Mouse (Mus musculus): ENCODE data around the gene Srgap2.

Gene Srgap2

DNA sequence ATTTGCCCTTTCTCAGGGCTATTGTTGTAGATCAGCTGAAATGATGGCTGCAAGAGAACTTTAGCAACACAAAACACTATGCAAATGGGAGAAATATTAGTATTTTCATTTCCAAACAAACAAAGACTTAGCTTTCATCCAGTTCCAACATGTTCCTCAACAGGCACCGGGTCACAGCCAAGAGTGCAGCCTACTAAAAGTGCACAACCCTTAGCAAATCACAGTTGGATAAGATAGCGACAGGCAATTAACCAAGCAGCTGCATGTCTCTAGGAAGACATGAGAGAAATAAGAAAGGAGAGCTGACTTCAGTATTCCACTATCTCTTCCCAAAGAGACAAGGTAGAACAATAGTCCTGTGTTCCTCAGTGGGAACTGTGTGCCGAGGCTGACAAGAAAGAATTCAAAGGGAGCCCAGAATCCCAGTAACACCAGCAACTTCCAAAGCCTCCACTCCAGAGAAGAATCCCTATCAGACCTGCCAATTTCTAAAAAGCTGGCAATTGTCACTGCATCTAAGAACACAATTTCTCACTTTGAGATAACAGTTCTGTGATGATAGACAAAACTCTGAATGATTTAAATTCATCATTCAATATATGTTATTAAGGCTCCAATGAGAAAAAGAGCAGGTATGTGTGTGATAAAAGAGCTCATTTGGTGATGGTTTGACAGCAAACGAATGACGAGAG lies 109.9 kb downstream of the Srgap2 start:
- ChIA-PET CTCF (interaction anchor here in 3 of 4 experiments (0.6 kb wide), 4 partner anchors 40 to 676 kb away, joined by 3 to 14 read pairs (median 4); no protein-coding TSS in a partner anchor), POLR2A (interaction anchor here (0.6 to 2.9 kb wide), 17 partner anchors 11 to 939 kb away, joined by 3 to 14 read pairs (median 4); partner anchors contain the start of genes Fam72a (in 3 of the 4) and Srgap2 (in 3 of the 4))

DNA sequence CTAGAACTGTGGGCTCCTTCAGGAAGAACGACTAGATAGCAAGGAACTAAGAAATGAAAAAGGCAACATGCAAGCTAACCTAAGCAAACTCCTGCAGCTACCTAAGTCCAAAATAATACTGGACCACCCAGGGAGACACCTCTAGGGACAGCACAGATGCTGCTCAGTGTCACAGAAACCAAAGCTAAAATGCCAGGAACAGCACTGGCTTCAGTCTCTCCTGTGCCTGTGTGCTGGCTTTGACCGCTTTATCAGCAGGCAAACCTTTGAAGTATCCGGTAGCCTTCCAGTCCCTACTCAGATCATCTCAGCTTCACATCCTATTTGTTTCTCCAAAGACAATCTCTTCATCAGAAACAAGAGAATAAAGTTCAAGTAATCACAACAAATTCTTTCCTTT lies 123.6 kb downstream of the Srgap2 start:
- POLR2A ChIA-PET, result interaction anchor here in 1 of 4 experiments (0.6 to 0.9 kb wide), 4 partner anchors 8 to 863 kb away, joined by 3 to 5 read pairs (median 4); no protein-coding TSS in a partner anchor
- CTCF ChIA-PET, result no interaction called here

DNA sequence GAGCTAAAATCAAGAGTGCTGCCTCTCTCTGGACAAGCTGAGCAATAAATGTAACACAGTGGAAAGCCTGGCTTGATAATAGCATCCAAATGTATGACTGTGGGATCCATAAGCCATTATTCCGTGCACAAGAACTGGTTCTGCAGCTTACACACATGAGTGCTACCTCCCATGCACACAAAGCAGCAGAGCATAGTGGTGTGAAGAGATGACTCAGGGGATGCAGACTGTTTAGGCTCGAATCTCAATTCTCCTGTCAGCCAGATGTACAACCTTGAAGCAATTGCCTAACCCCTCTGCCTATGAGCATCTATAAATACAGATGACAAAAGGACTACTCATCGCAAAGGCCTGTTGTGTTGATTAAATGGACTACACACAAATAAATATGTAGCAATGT lies 126.3 kb downstream of the Srgap2 start:
- POLR2A ChIA-PET, result interaction anchor here in 2 of 4 experiments (0.7 to 1.5 kb wide), 2 partner anchors 9 to 31 kb away, joined by 3 to 5 read pairs; no protein-coding TSS in a partner anchor
- CTCF ChIA-PET, result no interaction called here

DNA sequence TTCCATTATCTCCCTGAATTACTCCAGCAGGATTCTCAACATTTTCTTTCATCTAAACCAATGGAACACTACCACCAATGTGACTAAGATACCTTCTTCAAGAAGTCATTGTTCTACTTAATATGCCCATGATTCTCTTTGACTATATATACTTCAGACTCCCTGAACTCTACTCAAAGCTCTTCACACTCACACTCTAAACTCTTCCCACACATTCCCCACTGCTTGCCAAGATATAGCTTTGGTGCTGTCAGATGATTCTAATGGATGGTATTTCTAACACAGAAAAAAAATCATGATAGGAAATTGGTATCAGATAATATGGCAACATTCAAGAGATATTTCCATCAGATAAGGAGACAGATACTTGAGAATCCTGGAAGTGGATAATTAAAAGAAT lies 129.0 kb downstream of the Srgap2 start:
- POLR2A ChIA-PET, result interaction anchor here in 2 of 4 experiments (1.1 to 1.4 kb wide), 3 partner anchors 12 to 130 kb away, joined by 3 to 4 read pairs (median 3); partner anchors contain the start of gene Fam72a (in 1 of the 2)

DNA sequence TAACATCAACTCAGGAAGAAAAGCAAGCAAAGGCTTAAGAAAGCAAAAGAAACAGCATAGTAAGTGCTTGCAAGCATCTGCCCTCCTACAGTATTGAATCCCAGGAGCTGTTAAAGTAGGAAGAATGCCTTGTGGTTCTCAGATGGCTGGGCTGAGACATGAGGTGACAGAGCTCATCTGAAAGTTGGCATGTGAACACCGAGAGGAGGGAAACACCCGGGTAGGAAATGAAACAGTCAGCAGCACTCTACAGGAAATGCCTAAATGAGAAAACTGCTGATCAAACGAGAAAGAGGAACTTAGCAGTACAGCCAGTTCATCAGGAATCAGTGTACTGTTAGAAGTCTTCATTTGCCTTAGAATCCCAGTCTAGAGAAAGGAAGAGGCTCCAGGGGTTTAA lies 142.7 kb downstream of the Srgap2 start:
- ChIA-PET POLR2A (interaction anchor here in 1 of 4 experiments (0.6 kb wide), 1 partner anchor 293 kb away, joined by 4 read pairs; no protein-coding TSS in a partner anchor), CTCF (no interaction called here)

More for the DNA sequence above, 129.0 kb downstream of the Srgap2 start:
- CTCF ChIA-PET, result no interaction called here

DNA sequence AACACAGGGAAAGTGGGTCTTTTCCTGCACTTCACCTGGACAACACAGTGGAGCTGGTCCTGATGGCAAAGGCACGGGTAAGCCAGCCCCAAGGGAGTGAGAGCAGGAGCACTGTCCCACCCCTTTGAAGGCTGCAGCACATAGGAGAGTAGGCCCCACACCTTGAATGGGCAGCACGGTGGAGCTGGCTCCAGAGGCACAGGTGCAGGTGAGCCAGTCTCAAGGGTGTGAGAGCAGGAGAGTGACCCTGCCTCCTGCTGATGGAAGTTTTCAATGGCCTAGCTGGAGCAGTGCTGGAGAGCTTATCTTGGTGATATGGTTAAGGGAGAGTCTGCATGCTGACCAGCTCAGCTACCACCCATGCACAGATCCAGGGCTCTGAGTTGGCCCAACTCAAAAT lies 145.0 kb downstream of the Srgap2 start:
- POLR2A ChIA-PET, result interaction anchor here in 1 of 4 experiments (2.9 kb wide), 1 partner anchor 145 kb away, joined by 8 read pairs; the partner anchor contains the start of genes Fam72a and Srgap2
- CTCF ChIA-PET, result no interaction called here

DNA sequence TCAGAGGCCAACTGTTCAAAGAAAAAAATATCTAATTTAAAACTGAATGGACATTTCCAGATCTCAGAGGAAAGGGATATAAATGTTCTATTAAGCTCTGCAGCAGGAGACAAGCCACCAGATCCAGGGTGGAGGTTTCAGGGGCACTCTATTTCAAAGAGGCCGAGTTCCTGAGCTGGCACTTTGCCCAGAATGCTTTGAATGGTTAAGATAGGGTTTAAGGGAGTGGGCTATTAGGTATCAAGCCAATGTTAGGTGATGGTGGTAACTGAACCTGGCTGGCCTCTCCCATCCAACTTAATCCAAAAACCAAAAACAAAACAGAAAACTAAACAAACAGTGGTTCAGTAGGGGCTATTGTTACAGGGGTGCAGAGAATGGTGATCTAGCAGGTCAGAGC lies 146.9 kb downstream of the Srgap2 start:
- POLR2A ChIA-PET, result interaction anchor here in 2 of 4 experiments (0.9 to 2.1 kb wide), 4 partner anchors 12 to 147 kb away, joined by 3 to 7 read pairs (median 4); partner anchors contain the start of genes Fam72a (in 2 of the 2) and Srgap2 (in 1 of the 2)
- CTCF ChIA-PET, result no interaction called here

DNA sequence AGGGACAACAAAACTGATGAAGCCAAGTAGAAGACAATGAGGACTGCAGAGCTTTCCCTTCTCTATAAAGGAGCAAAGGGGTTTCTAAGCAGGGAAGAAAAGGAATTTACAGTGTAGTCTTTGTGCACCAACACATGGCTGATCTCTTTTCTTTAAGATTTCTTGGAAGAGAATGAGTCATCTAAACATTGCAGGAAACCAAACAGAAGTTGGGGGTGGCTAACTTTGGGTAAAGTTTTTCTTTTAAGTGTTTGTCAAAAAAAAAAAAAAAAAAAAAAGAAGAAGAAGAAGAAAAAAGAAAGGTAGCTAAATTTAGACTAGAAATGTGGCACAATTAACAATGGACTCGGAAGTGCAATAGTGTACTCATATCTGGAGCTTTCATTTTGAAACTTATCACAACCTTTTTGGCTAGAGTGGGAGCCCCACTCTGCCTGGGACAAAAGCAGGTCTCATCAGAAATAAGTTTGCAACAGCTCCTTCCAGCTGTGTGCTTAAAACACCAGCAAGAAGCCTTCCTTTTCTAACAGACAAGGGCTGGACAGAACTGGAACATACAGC lies 148.2 kb downstream of the Srgap2 start:
- POLR2A ChIA-PET, result interaction anchor here (0.6 to 2.5 kb wide), 11 partner anchors 11 to 921 kb away, joined by 3 to 14 read pairs (median 5); partner anchors contain the start of genes Fam72a (in 2 of the 4) and Srgap2 (in 1 of the 4)
- CTCF ChIA-PET, result interaction anchor here in 1 of 4 experiments (0.7 kb wide), 1 partner anchor 292 kb away, joined by 15 read pairs; no protein-coding TSS in a partner anchor

DNA sequence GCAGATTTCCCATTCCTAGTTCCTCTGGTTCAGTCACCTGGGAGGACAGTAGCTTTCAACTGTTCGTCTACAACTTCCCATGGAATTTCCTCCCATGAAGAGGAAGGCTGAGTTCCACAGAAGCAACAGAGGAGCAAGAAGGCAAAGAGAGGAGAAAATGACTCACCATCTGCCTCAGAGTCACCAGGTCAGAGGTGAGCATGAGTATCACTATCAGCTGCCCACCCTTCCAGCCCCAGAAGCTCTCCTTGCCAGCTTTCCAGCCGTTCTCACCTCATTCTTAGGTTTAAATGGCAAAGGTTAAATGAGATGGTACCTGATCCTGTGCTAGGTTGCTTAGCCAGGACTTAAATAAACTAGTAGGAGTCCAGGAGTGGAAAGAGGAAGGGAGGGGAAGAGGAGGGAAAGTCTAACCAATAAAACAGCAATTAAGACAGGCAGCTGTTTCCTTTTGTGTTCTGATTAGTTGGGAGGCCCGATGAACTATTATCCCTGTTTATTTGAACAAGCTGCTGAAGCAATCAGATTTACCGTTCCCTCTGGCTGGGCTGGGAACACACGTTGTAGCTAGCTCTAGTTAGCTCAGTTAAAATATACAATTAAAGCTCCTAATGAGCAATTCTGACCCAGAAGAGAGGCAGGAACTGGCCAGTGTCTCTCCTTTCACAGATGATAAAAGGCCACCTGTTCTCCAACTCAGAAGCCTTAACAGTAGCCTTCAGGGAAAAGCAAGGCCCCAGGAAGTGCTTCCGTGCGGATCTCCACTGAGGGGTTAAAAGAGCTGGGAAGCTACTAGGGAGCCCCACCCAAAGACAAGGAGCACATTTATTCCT lies 148.9 kb downstream of the Srgap2 start:
- ChIA-PET POLR2A (interaction anchor here (0.6 to 2.5 kb wide), 8 partner anchors 14 to 370 kb away, joined by 3 to 14 read pairs (median 4); partner anchors contain the start of genes Fam72a (in 1 of the 4) and Srgap2 (in 1 of the 4)), CTCF (interaction anchor here in 1 of 4 experiments (0.7 kb wide), 1 partner anchor 292 kb away, joined by 15 read pairs; no protein-coding TSS in a partner anchor)

DNA sequence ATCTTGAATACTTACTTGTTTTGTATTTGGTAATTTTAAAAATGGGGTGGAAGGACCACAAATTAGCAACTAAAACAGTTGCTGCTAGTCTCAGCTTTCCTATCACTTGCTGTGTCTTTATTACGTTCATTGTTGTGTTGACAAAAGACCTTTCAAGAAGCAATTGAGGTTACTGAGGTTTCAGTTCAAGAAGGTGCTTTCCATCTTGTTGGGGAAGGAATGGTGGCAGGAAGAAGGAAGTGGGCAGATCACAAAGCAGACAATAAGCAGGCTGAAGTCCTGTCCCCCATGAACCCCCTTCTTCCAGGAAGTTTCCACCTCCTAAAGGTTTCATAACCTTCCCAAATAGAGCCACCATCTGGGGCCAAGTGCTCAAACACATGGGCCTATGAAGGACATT lies 161.3 kb downstream of the Srgap2 start:
- ChIA-PET POLR2A (no interaction called here), CTCF (no interaction called here)

DNA sequence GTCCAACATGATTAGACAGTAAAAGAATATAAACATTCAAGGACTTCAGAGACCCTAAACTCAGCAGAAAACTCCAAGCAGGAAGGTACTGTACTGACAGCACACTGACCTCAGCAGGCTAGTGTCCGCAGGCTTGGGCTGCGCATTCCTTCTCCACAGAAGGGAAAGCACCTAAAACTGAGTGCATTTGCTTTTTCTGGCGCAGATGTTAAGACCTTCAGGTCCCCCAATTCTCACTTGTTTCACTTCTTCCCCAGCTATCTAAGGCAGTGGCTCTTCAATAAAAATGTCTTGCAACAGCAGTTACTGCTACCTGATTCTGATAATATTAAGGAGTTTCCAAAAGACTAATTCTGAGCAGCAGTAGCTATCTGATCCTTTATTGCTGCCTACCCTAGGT lies 162.7 kb downstream of the Srgap2 start:
- CTCF ChIA-PET, result no interaction called here
- POLR2A ChIA-PET, result interaction anchor here in 1 of 4 experiments (0.6 kb wide), 1 partner anchor 19 kb away, joined by 9 read pairs; no protein-coding TSS in a partner anchor

DNA sequence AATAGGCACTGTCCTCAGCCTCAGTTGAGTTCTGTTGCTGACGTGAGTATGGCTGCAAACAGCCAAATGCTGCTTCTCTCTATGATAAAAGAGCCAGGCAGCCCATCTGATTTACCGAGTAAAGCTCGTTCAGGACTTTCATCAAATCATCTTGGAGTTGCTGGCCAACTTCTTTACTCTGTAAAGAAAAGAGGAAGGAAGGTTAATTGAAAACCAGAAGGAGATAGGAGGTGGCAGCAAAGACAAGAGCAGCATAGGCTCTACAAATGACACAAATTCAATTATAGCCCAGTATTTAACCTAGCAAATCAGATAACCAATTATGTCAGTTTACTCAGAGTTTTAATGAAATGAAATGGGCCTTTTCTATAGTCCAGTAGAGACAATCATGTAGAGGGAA lies 163.3 kb downstream of the Srgap2 start:
- ChIA-PET POLR2A (no interaction called here), CTCF (no interaction called here)

DNA sequence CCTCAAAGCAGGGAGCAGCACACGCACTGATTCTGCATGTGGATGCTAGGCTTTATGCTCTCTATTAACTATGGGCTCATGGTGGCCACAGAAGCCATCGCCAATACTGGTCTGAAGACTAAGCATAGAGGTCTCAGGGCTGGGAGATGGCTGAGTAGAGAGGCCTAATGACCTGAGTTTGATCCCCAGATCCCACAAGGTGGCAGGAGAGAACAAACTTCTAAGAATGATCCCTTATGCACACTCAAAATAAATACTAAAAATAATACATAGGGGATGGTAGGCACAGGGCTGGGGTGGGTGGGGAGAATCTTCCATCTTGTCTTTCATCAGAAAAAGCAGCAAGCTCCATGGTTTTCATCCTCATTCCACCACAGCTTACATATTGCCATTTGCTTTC lies 165.1 kb downstream of the Srgap2 start:
- CTCF ChIA-PET, result no interaction called here
- POLR2A ChIA-PET, result no interaction called here

DNA sequence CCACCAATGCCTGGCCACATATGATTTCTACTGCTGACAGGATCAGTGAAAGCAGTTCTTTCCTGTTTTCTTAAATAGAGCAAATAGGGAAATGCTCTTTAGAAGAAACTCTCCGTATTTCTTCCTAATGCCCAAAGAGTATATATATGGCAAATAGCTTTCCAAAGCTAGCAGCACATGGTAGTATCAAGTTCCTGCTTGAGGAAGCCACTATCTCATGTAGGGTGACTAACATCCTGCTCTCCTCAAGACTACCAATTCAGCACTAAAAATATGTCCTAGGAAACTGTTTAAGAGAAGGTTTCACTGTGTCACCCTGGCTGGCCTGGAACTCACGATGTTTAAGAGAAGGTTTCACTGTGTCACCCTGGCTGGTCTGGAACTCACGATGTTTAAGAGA lies 166.4 kb downstream of the Srgap2 start:
- CTCF ChIA-PET, result interaction anchor here in 1 of 4 experiments (0.6 kb wide), 1 partner anchor 8 kb away, joined by 4 read pairs; no protein-coding TSS in a partner anchor
- POLR2A ChIA-PET, result no interaction called here

DNA sequence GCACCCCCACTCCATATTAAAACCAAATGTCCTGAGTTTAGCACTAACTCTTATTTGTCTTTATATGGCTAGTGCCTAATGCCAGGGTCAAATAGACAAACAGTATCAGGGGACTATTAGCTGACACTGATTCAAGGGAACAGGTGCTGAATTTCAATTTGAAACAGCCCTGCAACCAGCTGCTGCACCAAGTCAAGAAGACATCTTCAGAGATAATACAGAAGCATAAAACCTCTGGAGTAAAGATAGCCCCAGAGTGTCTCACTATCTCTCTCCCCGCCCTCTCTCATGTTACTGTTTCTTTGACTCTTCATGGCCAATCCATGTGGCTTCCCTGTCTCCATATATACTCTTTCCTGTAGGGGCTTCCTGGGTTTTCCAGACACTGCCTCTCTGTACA lies 167.5 kb downstream of the Srgap2 start:
- ChIA-PET POLR2A (no interaction called here), CTCF (no interaction called here)

DNA sequence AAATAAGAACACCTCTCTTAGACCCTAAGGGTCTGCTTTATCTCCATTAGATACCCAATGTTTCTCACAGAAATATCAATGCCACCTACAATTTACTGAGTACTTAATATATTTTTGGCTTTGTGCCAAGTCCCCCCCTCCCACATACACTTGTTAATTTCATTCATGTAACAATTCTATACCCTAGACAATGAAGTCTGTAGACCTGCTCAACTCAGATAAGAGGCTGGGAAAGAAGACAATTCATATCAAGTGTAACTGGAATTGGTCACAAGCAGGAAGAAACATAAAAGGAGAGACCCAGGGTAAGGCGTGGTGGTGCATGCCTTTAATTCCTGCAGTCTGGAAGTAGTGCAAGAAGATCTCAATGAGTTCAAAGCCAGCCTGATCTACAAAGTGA lies 169.9 kb downstream of the Srgap2 start:
- CTCF ChIA-PET, result interaction anchor here in 1 of 4 experiments (0.6 kb wide), 1 partner anchor 551 kb away, joined by 3 read pairs; no protein-coding TSS in a partner anchor
- POLR2A ChIA-PET, result no interaction called here

DNA sequence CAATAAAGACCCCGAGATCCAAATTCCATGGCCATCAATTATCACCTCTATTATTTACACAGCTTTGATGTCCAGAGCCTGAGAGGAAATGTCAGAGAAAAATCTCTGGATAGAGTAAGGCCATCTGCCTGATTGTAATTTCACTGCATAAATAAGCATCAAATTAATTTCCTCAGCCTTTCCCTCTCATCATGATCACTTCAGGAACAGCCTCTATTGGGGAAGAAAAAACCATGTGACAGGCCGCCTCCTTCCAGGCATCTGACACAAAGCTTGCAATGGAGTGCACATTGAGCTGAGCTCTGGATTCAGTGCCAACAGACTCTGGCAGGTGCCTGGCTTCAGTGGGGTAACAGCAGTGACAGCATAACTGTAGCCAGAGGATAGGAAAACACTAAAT lies 175.7 kb downstream of the Srgap2 start:
- CTCF ChIA-PET, result interaction anchor here in 3 of 4 experiments (0.6 to 0.9 kb wide), 3 partner anchors 117 to 397 kb away, joined by 3 to 4 read pairs (median 3); no protein-coding TSS in a partner anchor
- POLR2A ChIA-PET, result interaction anchor here in 1 of 4 experiments (1.4 kb wide), 2 partner anchors 16 to 127 kb away, joined by 3 to 4 read pairs; no protein-coding TSS in a partner anchor

DNA sequence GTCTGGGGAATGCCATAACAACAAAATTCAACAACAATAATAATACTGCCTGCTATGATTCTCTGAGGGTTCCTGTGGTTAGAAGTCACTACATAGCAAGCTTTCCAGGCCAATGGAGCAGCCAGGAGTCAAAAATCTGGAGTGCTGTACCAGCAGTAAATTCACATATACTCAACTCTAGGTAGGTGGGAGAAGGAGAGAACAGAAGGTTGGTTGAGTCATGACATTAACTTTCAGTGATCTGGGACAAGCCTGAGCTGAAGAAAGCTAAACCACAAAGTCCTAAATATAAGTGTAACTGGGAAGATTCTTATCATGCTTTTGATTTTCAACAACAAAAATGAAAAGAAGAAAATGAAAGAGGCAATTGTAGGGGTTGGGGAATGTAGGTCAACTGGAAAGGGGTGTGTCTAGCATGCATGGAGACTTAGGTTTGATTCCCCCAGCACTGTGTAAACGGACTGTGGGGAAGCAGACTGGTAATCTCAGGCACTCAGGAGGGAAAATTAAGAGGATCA lies 177.1 kb downstream of the Srgap2 start:
- POLR2A ChIA-PET, result interaction anchor here in 2 of 4 experiments (0.7 to 1.4 kb wide), 3 partner anchors 129 to 273 kb away, joined by 3 to 5 read pairs (median 4); partner anchors contain the start of gene Fam72a (in 1 of the 2)

More for the DNA sequence above, 177.1 kb downstream of the Srgap2 start:
- CTCF ChIA-PET, result interaction anchor here in 1 of 4 experiments (0.6 kb wide), 1 partner anchor 168 kb away, joined by 3 read pairs; no protein-coding TSS in a partner anchor
